Mouse (Mus musculus) heart, embryonic 15.5 days (tissue): ENCODE measurements around the gene Hexdc. TPM values are rescaled to one million over a fixed set of nuclear protein-coding genes. Genes with fewer than 3 reads are reported as not detected.

Source experiments
- ATAC-seq: fragments of 200-750 bp; cut with Nextera tagmentation; replicated peaks from 2 replicates; pipeline ENCODE4 v1.8.0; 2017; ENCODE audit warnings: low read depth, moderate TSS enrichment; ENCODE audit not compliant: insufficient number of reproducible peaks, insufficient read depth, low FRiP score
- H3K27ac ChIP-seq: fragments of 300-500 bp; sonication (generic); 2 replicates; pipeline ENCODE4 v1.5.1; 2015; ENCODE audit warnings: mild to moderate bottlenecking, inconsistent platforms
- H3K27me3 ChIP-seq: fragments of 300-500 bp; sonication (generic); 2 replicates; pipeline ENCODE4 v1.6.1; 2015; ENCODE audit warnings: inconsistent platforms
- H3K36me3 ChIP-seq: fragments of 300-500 bp; sonication (generic); 2 replicates; pipeline ENCODE4 v1.6.1; 2015; ENCODE audit warnings: mild to moderate bottlenecking, inconsistent platforms
- H3K4me1 ChIP-seq: fragments of 300-500 bp; sonication (generic); replicated peaks from 2 replicates; pipeline ENCODE4 v1.6.1; 2015; ENCODE audit warnings: inconsistent platforms
- H3K4me2 ChIP-seq: fragments of 300-500 bp; sonication (generic); 2 replicates; pipeline ENCODE4 v1.6.1; 2015; ENCODE audit warnings: inconsistent platforms, mild to moderate bottlenecking, moderate library complexity
- H3K4me3 ChIP-seq: fragments of 300-500 bp; sonication (generic); 2 replicates; pipeline ENCODE4 v1.5.1; 2015; ENCODE audit warnings: mild to moderate bottlenecking, inconsistent platforms
- H3K9ac ChIP-seq: fragments of 300-500 bp; sonication (generic); 2 replicates; pipeline ENCODE4 v1.6.1; 2015; ENCODE audit warnings: mild to moderate bottlenecking, inconsistent platforms
- H3K9me3 ChIP-seq: fragments of 300-500 bp; sonication (generic); replicated peaks from 2 replicates; pipeline ENCODE4 v1.6.1; 2016; ENCODE audit warnings: inconsistent platforms
- WGBS: fragments of 180-500 bp; shearing (Covaris S2); methylation state at CpG from one replicate; pipeline ENCODE4 v1.1.7; 2015; ENCODE audit warnings: mixed read lengths; 5-methylcytosine and 5-hydroxymethylcytosine counted together
- polyA plus RNA-seq: library from polyadenylated mRNA; unstranded; fragments of >200 nt; fragmentation: Nextera tagmentation; extraction: Ambion mirVana; gene quantifications from 2 replicates; pipeline ENCODE4 v1.2.1, GENCODE M21; 2015

Hexdc gene
- polyA plus RNA-seq, 1 experiment from 2014 or later = 7.3 TPM

DNA sequence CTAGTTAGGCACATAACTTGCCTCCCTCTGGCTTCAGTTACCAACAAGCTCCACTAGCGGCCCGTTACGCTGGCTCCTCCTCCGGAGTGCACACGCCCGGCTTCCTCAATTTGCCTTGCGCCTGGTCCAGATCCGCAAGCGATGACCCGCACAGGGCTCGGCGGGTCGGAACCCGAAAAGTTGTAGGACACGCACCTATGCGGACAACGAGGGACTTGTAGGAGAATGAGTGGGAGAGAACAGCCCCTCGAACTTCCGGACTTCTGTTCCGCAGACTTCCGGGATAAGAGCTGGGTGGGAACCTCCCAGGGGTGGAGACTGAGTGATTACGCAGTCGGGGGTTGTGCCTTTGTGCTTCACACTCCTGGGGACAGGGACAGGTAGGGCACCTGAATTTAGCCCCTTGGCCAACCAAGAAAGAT, 24.8 kb downstream of the Hexdc start, which contains the start of gene Cybc1:
Gene Cybc1 (minus strand): TSS at position 305 of the 422 bp plus-strand sequence.
- peak; percentile 73 for ATAC-seq
- peak within 1 kb of the TSS; percentile 81 for H3K9ac ChIP-seq
- H3K4me1 ChIP-seq = peaks cover 29% of the 10 kb centered on the region
- peak within 1 kb of the TSS; percentile 84 for H3K4me3 ChIP-seq
- peak within 1 kb of the TSS; percentile 86 for H3K27ac ChIP-seq
- peaks cover 31% of the 10 kb centered on the region for H3K36me3 ChIP-seq
- H3K9me3 ChIP-seq = no peaks in the 10 kb centered on the region
- H3K4me2 ChIP-seq = peak within 1 kb of the TSS; percentile 86
- H3K27me3 ChIP-seq = no peaks in the 10 kb centered on the region
- under 1% methylated on average over 23 of the region's 23 CpGs for WGBS

DNA sequence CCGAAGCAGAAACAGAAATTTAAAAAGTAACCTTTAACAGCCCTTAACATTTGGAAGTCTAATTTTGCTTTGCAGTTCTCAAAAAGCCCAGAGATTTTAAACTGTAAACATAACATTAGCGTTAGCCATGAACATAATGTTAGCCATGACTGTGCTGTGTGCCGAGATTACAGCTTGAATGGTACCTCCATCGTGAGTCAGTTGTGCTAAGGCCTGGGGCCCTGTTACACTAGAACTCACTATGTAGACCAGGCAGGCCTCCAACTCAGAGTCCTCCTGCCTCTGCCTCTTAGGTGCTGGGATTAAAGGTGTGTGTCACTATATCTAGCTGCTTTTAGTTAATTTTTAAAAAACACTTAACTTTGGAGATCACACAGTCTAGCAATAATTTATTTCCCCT, 27.0 kb downstream of the Hexdc start:
- H3K9me3 ChIP-seq = no peaks in the 10 kb centered on the region
- H3K9ac ChIP-seq = no peak overlapping the region
- WGBS = 79% methylated on average over 4 of the region's 4 CpGs
- no peak overlapping the region for H3K4me3 ChIP-seq
- H3K27me3 ChIP-seq = no peaks in the 10 kb centered on the region
- H3K4me2 ChIP-seq = no peak overlapping the region
- peaks cover 37% of the 10 kb centered on the region for H3K4me1 ChIP-seq
- ATAC-seq = no peak
- peaks cover 10% of the 10 kb centered on the region; the same call in 1 of the 2 replicates for H3K36me3 ChIP-seq
- peak overlapping the region; percentile 58 for H3K27ac ChIP-seq

DNA sequence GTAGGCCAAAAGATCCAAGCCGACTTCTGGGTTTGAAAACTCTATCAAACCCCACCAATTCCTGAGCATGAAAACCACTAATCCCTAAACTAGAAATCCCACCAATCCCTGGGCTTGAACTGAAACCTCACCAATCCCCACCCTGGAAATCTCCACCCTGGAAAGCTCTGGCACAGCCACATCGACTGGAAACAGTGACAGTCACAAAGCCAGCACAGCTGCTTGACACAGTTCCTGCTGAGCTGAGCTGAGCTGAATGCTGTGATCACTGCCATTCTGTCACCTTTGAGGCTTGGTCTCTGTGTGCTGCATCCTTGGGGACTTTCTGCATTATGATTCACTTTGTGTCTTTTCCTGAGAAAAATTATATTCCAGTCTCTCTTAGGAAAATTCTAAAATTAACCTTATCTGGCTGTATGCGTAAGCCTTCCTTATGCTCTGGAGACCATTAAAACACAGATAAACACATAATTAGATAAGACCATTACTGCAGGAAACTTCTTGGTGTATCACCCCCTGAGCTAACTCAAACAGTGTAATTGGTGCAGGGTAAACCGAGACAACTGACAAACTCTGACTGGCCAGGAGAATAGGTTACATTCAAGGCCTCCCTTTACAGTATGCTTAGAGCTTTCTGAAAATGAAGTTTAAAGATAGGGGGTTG, 27.5 kb downstream of the Hexdc start:
- H3K4me1 ChIP-seq = peaks cover 39% of the 10 kb centered on the region
- no peak overlapping the region for H3K4me2 ChIP-seq
- 35% methylated on average over 4 of the region's 4 CpGs for WGBS
- no peak overlapping the region for H3K9ac ChIP-seq
- H3K27me3 ChIP-seq = no peaks in the 10 kb centered on the region
- ATAC-seq = no peak
- H3K36me3 ChIP-seq = peaks cover 4% of the 10 kb centered on the region; the same call in 1 of the 2 replicates
- H3K27ac ChIP-seq = peak overlapping the region; percentile 58
- H3K4me3 ChIP-seq = no peak overlapping the region
- H3K9me3 ChIP-seq = no peaks in the 10 kb centered on the region

DNA sequence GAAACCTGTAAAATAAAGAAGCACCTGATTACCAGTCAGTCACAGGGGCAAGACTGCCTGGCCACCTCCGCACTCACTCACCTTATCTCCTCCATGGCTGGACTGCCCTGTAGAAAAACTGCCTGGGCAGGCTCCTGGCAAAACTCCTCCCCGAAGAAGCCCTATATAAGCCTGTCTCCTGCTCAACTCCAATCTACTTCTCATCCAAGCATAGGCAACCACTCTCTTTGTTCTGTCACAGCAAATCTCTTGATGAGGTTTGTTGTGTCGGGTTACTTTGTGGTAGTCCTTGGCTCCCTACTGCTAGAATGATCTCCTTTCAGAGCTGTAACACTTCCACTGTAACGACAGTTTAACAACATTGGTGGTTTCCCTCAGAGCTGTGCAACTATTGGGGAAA, 28.5 kb downstream of the Hexdc start:
- H3K4me3 ChIP-seq = no peak overlapping the region
- ATAC-seq = no peak
- H3K36me3 ChIP-seq = no peaks in the 10 kb centered on the region
- H3K9me3 ChIP-seq = no peaks in the 10 kb centered on the region
- WGBS = 24% methylated on average over 4 of the region's 4 CpGs
- peak overlapping the region; percentile 26; the same call in 1 of the 2 replicates for H3K27ac ChIP-seq
- H3K4me1 ChIP-seq = peaks cover 37% of the 10 kb centered on the region
- no peaks in the 10 kb centered on the region for H3K27me3 ChIP-seq
- H3K4me2 ChIP-seq = no peak overlapping the region
- no peak overlapping the region for H3K9ac ChIP-seq

DNA sequence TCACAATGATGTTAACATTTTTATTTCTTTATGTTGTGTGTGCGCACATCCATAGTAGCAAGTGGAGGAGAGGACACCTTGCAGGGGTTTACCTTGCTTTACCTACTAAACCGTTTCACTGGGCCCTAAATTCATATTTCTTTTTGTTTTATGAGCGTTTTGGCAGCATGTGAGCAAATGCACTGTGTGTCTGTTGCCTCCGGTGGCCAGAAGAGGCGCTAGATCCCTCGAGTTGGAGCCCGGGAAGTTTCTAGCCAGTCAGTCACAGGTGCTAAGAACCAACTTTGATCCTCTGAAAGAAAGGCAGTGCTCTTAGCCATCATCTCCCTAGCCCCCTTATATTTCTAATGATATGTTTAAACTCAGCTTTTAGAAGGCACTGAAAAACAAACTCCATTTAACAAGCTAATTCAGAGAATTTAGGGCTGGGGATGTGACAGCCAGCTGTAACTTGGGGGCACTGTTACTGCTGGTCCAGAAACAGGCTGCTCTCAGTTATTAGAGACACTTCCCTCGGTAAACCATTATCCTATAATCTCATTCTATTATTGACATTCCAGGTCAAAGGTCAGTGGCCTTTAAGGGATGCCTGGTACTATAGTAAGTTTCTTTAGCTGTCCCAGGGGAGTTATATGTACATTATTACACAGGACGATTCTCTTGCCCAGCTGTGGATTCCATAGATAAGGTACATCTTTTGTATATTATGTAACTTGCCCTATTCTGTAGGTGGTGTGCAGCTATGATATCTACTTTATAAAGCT, 31.4 kb downstream of the Hexdc start:
- H3K4me2 ChIP-seq = peak overlapping the region; percentile 64
- H3K27me3 ChIP-seq = no peaks in the 10 kb centered on the region
- no peak overlapping the region for H3K4me3 ChIP-seq
- 30% methylated on average over 9 of the region's 9 CpGs for WGBS
- peak overlapping the region; percentile 100 for H3K27ac ChIP-seq
- H3K36me3 ChIP-seq = 0 out of 2 replicates have a peak, but pooled peaks cover 12% of the 10 kb centered on the region
- no peak for ATAC-seq
- H3K9ac ChIP-seq = no peak overlapping the region
- H3K9me3 ChIP-seq = no peaks in the 10 kb centered on the region
- H3K4me1 ChIP-seq = peaks cover 43% of the 10 kb centered on the region

DNA sequence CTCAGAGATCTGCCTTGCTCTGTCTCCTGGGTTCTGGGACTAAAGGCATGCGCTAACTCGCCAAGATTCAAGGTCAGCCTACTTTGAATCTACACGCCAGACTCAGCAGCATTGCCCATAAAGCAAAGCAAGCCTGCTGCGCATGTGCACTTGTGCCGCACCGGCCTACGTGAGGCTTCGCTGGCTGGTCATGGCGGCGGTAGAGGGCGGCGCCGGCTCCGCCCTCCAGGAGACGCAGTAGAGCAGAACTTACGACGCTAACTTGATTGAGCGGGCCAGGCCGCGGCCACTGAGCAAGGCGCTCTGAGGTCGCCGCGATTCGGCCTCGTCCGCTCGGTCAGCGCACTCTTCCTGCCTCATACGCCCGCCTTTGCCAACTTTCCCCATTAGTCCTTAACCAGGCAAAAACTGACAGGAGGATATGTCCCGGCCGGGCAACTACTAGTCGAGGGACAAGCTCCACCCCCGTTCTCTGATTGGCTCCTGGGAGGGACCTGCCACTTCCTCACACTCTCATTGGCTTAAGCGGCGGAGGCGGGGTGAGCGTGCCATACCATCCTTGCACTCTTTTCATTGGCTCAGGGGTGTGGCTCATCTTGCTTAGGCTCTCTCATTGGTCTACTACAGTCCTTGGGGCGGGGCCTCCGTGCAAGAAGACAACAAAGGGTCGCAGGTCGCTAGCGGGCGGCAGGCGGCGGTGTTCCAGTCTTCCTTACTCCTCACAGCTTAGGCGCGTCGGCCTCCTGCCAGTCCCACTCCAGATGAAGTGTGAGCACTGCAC, 32.5 kb downstream of the Hexdc start, which contains the start of gene Narf:
Gene Narf (plus strand): TSS at position 690 of the 781 bp plus-strand sequence.
- Histone ChIP-seq H3K4me2 (peak within 1 kb of the TSS; percentile 64), H3K4me1 (peaks cover 38% of the 10 kb centered on the region), H3K27me3 (no peaks in the 10 kb centered on the region), H3K36me3 (peaks cover 19% of the 10 kb centered on the region), H3K9ac (peak within 1 kb of the TSS; percentile 81), H3K4me3 (peak within 1 kb of the TSS; percentile 85), H3K27ac (peak within 1 kb of the TSS; percentile 100), H3K9me3 (no peaks in the 10 kb centered on the region)
- under 1% methylated on average over 50 of the region's 50 CpGs for WGBS
- ATAC-seq = peak; percentile 99

DNA sequence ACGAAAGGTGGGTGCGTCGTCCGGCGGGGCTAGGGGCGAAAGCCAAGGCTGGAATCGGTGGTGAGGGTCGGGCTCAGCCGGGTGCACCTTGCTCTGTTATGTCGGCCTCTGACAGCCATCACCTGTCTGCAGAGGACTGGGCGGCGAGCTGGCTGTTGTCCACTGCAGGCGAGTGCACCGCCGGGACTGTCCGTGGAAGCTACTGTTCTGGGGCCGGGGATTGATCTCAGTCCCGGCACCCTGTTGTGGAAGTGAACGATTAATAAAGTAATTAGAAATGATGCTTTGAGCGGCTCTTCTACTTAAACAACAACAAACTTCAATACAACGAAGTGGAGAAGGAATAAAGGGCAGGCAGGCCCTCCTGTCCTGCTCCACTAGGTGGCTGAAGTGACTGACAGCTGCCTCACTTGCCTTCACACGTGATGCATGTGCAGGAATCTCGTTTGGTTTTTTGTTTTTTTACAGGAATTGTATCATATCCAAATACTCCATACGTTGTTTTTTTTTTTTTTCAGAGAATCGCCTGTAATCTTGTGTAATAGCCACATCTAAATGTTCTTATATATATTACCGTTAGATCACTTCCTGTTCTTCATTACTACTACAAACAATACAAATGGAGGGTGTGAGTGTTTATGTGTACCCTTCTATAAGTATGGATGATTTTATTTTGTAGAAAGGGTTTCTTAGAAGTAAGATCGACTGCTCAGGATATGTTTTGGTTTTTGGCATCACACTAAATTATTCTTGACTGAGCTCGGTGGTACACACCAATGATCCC, 33.3 kb downstream of the Hexdc start:
- WGBS = 3% methylated on average over 28 of the region's 28 CpGs
- Histone ChIP-seq H3K27me3 (no peaks in the 10 kb centered on the region), H3K4me2 (peak overlapping the region; percentile 63), H3K36me3 (peaks cover 26% of the 10 kb centered on the region), H3K4me3 (peak overlapping the region; percentile 85), H3K27ac (peak overlapping the region; percentile 100), H3K9me3 (no peaks in the 10 kb centered on the region), H3K4me1 (peaks cover 34% of the 10 kb centered on the region), H3K9ac (peak overlapping the region; percentile 81)
- ATAC-seq = peak; percentile 35

DNA sequence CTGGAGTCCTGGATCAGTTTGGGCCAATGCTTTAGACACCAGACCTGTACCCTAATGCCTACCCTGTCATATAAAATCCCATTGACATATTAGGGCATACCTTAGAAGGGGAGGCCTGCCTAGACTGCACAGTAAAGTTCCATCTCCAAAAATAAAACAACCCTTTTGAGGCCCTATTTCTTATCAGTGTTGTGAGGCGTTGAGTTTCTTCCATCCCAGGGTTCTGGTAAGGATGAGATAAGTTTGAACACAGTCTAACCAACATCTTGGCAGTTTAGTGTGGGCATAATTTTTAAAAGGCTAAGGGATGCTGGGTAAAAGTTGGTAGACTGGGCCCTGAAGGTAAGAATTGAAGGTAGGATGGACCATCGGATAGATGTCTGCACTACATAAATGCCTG, 35.4 kb downstream of the Hexdc start:
- Histone ChIP-seq H3K9ac (no peak overlapping the region; the same call in 1 of the 2 replicates), H3K27ac (0 out of 2 replicates have a peak overlapping the region, but pooled peaks have one; percentile 7), H3K4me3 (no peak overlapping the region)

DNA sequence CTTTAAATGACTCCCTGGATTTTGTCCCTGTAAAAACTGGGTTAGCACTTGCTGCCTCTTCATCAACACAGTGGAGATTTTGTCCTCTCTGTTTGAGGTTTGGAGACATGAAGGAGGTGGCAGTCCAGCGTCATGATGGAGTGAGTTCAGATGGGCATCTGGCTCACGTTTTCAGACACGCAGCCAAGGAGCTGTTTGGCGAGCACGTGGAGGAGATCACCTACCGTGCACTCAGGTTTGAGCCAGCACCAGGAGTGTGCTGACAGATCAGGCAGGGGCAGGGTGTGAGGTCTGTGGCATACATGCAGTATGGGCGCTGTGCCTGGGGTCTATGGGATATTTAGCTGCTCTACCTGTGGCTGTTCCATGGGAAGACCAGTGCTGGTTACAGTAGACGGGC, 46.0 kb downstream of the Hexdc start:
- Histone ChIP-seq H3K9me3 (no peaks in the 10 kb centered on the region), H3K36me3 (peaks cover 98% of the 10 kb centered on the region), H3K4me1 (no peaks in the 10 kb centered on the region), H3K4me3 (no peak overlapping the region), H3K9ac (no peak overlapping the region), H3K27ac (no peak overlapping the region), H3K27me3 (no peaks in the 10 kb centered on the region), H3K4me2 (no peak overlapping the region)
- 76% methylated on average over 8 of the region's 8 CpGs for WGBS
- no peak for ATAC-seq

More for the DNA sequence above, 35.4 kb downstream of the Hexdc start:
- Histone ChIP-seq H3K27me3 (no peaks in the 10 kb centered on the region), H3K9me3 (no peaks in the 10 kb centered on the region), H3K4me1 (peaks cover 30% of the 10 kb centered on the region), H3K4me2 (peak overlapping the region; percentile 16; the same call in 1 of the 2 replicates), H3K36me3 (peaks cover 46% of the 10 kb centered on the region)
- WGBS = 66% methylated on average over 2 of the region's 2 CpGs
- ATAC-seq = no peak
